In genomic region chr11:75156416-75156815, GRCm38 (mm10) we compare ENCODE assay signal across 10 mouse cellular contexts. TPM values are rescaled to one million over a fixed set of nuclear protein-coding genes. Genes with fewer than 3 reads are reported as not detected.
A peak's percentile ranks its signal among the peaks of the same experiment; 100 is the strongest.
DNase-seq lines count a peak whose midpoint lies in the region; ATAC-seq lines count a peak whose summit lies in the region.
"Had no signal": no experiment of that assay in that cellular context is flagged by ENCODE, and none has a peak within 500 bp of the region (broad histone marks: within the 10 kb centered on the region; RNA-seq: fewer than 3 reads in every experiment).

No protein-coding gene starts in this region.

- H3K4me3 ChIP-seq in heart, embryonic 10.5 days, result no peak overlapping the region
- H3K4me3 ChIP-seq in lung, embryonic 15.5 days, result no peak overlapping the region
- no peak overlapping the region for H3K4me3 ChIP-seq in heart, embryonic 12.5 days
- no peak overlapping the region for H3K4me3 ChIP-seq in neural tube, embryonic 15.5 days (replicated peaks)
- H3K4me3 ChIP-seq: myocyte had no signal

- intact Hi-C loops in heart, postnatal 14 days (cut with DNase I), result loop anchor here (2.0 kb wide), 1 partner anchor 16 kb away; no protein-coding TSS in a partner anchor

- H3K4me1 ChIP-seq in heart, embryonic 10.5 days, result peaks cover 30% of the 10 kb centered on the region
- H3K4me1 ChIP-seq in lung, embryonic 15.5 days, result peaks cover 71% of the 10 kb centered on the region
- H3K4me1 ChIP-seq in heart, embryonic 12.5 days (replicated peaks), result peaks cover 36% of the 10 kb centered on the region
- 0 out of 2 replicates have a peak, but pooled peaks cover 5% of the 10 kb centered on the region for H3K4me1 ChIP-seq in neural tube, embryonic 15.5 days

- H3K9ac ChIP-seq in lung, embryonic 15.5 days, result no peak overlapping the region
- no peak overlapping the region for H3K9ac ChIP-seq in heart, embryonic 12.5 days
- no peak overlapping the region for H3K9ac ChIP-seq in neural tube, embryonic 15.5 days (replicated peaks)

- no peaks in the 10 kb centered on the region for H3K27me3 ChIP-seq in heart, embryonic 10.5 days (ENCODE audit: insufficient read depth, poor library complexity, severe bottlenecking)
- H3K27me3 ChIP-seq in lung, embryonic 15.5 days, result no peaks in the 10 kb centered on the region
- H3K27me3 ChIP-seq in heart, embryonic 12.5 days (replicated peaks), result no peaks in the 10 kb centered on the region
- no peaks in the 10 kb centered on the region for H3K27me3 ChIP-seq in neural tube, embryonic 15.5 days (replicated peaks)

- H3K4me2 ChIP-seq in lung, embryonic 15.5 days, result no peak overlapping the region
- H3K4me2 ChIP-seq in heart, embryonic 12.5 days, result no peak overlapping the region
- H3K4me2 ChIP-seq in neural tube, embryonic 15.5 days, result no peak overlapping the region

- H3K27ac ChIP-seq in heart, embryonic 10.5 days, result peak overlapping the region; percentile 43; the same call in 1 of the 2 replicates
- peak overlapping the region; percentile 83 for H3K27ac ChIP-seq in lung, embryonic 15.5 days
- peak overlapping the region; percentile 23; the same call in 1 of the 2 replicates for H3K27ac ChIP-seq in heart, embryonic 12.5 days (ENCODE audit: poor library complexity, severe bottlenecking)
- H3K27ac ChIP-seq in neural tube, embryonic 15.5 days (replicated peaks), result peak overlapping the region; percentile 23; the same call in 1 of the 2 replicates

- ATAC-seq in lung, embryonic 15.5 days (ENCODE audit: borderline replicate concordance, extremely low read depth, low FRiP score, low TSS enrichment), result no peak
- ATAC-seq in heart, embryonic 12.5 days (ENCODE audit: insufficient number of reproducible peaks, low FRiP score), result no peak
- no peak for ATAC-seq in neural tube, embryonic 15.5 days (ENCODE audit: low FRiP score)
- ATAC-seq: forebrain, embryonic 16.5 days had no signal

- DNase-seq in heart, embryonic 10.5 days (ENCODE audit: low spot score), result no peak
- DNase-seq in heart, postnatal 14 days, result no peak
- no peak for DNase-seq in lung, postnatal 25 days (ENCODE audit: low spot score)
- no peak for DNase-seq in frontal cortex, adult 2 months (ENCODE audit: extremely low spot score in 1 of 2, low spot score in 1 of 2)

- H3K36me3 ChIP-seq in heart, embryonic 10.5 days, result peaks cover 31% of the 10 kb centered on the region
- H3K36me3 ChIP-seq in lung, embryonic 15.5 days, result peaks cover 14% of the 10 kb centered on the region; the same call in 1 of the 2 replicates
- H3K36me3 ChIP-seq in heart, embryonic 12.5 days, result peaks cover 8% of the 10 kb centered on the region; the same call in 1 of the 2 replicates
- H3K36me3 ChIP-seq in neural tube, embryonic 15.5 days, result peaks cover 15% of the 10 kb centered on the region

- WGBS in heart, embryonic 10.5 days, result 47% methylated on average over 5 of the region's 5 CpGs
- 28% methylated on average over 5 of the region's 5 CpGs for WGBS in lung, embryonic 15.5 days
- 45% methylated on average over 5 of the region's 5 CpGs for WGBS in heart, embryonic 12.5 days
- 71% methylated on average over 5 of the region's 5 CpGs for WGBS in neural tube, embryonic 15.5 days

- H3K9me3 ChIP-seq in heart, embryonic 10.5 days, result no peaks in the 10 kb centered on the region
- no peaks in the 10 kb centered on the region for H3K9me3 ChIP-seq in lung, embryonic 15.5 days
- H3K9me3 ChIP-seq in heart, embryonic 12.5 days (replicated peaks), result no peaks in the 10 kb centered on the region
- H3K9me3 ChIP-seq in neural tube, embryonic 15.5 days (replicated peaks), result no peaks in the 10 kb centered on the region

RNA-seq across cellular contexts. Expression of gene Hic1, which starts 12.9 kb away (rescaled TPM):
- 1.9 and 2.1 TPM in 2 replicates for polyA plus RNA-seq in heart, embryonic 10.5 days (2016; fragmentation: Nextera tagmentation; extraction: Ambion mirVana)
- 10 to 100 TPM; 22.7 to 26.3 TPM for total RNA-seq in heart, postnatal 14 days (2021)
- polyA plus RNA-seq in lung, embryonic 15.5 days (2015; fragmentation: Nextera tagmentation; extraction: Ambion mirVana), result 20.1 and 21.7 TPM in 2 replicates
- polyA plus RNA-seq in heart, embryonic 12.5 days (2016; fragmentation: Nextera tagmentation; extraction: Ambion mirVana), result 13.3 and 13.8 TPM in 2 replicates
- polyA plus RNA-seq in neural tube, embryonic 15.5 days (2015; fragmentation: Nextera tagmentation; extraction: Ambion mirVana), result 5.3 and 10.7 TPM in 2 replicates
- polyA plus RNA-seq in frontal cortex, adult 2 months (2012; rRNA removed), result 4.1 and 4.2 TPM in 2 replicates
- total RNA-seq: hematopoietic stem cell, adult 5-6 weeks had no signal

RNA-seq across cellular contexts. Expression of gene Ovca2, which starts 22.2 kb away (rescaled TPM):
- polyA plus RNA-seq in heart, embryonic 10.5 days (2016; fragmentation: Nextera tagmentation; extraction: Ambion mirVana), result 24.0 and 29.0 TPM in 2 replicates
- 1 to 10 TPM; 7.1 TPM for total RNA-seq in heart, postnatal 14 days (2021)
- 25.5 and 26.2 TPM in 2 replicates for polyA plus RNA-seq in lung, embryonic 15.5 days (2015; fragmentation: Nextera tagmentation; extraction: Ambion mirVana)
- polyA plus RNA-seq in heart, embryonic 12.5 days (2016; fragmentation: Nextera tagmentation; extraction: Ambion mirVana), result 19.4 and 20.5 TPM in 2 replicates
- polyA plus RNA-seq in neural tube, embryonic 15.5 days (2015; fragmentation: Nextera tagmentation; extraction: Ambion mirVana), result 12.6 and 15.4 TPM in 2 replicates
- polyA plus RNA-seq in frontal cortex, adult 2 months (2012; rRNA removed), result 17.3 and 18.5 TPM in 2 replicates

RNA-seq across cellular contexts. Expression of gene Dph1, which starts 34.6 kb away (rescaled TPM):
- 26.8 and 28.0 TPM in 2 replicates for polyA plus RNA-seq in heart, embryonic 10.5 days (2016; fragmentation: Nextera tagmentation; extraction: Ambion mirVana)
- total RNA-seq in heart, postnatal 14 days (2021), result 1 to 10 TPM; 9.9 TPM
- 20.4 and 21.0 TPM in 2 replicates for polyA plus RNA-seq in lung, embryonic 15.5 days (2015; fragmentation: Nextera tagmentation; extraction: Ambion mirVana)
- polyA plus RNA-seq in heart, embryonic 12.5 days (2016; fragmentation: Nextera tagmentation; extraction: Ambion mirVana), result 23.3 and 23.5 TPM in 2 replicates
- 13.8 and 16.2 TPM in 2 replicates for polyA plus RNA-seq in neural tube, embryonic 15.5 days (2015; fragmentation: Nextera tagmentation; extraction: Ambion mirVana)
- polyA plus RNA-seq in frontal cortex, adult 2 months (2012; rRNA removed), result 21.2 and 22.2 TPM in 2 replicates

RNA-seq across cellular contexts. Expression of gene Rtn4rl1, which starts 37.2 kb away (rescaled TPM):
- polyA plus RNA-seq in heart, embryonic 10.5 days (2016; fragmentation: Nextera tagmentation; extraction: Ambion mirVana), result 9.7 and 16.6 TPM in 2 replicates
- total RNA-seq in heart, postnatal 14 days (2021), result 10 to 100 TPM; 10.6 to 13.2 TPM
- polyA plus RNA-seq in lung, embryonic 15.5 days (2015; fragmentation: Nextera tagmentation; extraction: Ambion mirVana), result 1.8 and 3.3 TPM in 2 replicates
- 16.3 and 16.8 TPM in 2 replicates for polyA plus RNA-seq in heart, embryonic 12.5 days (2016; fragmentation: Nextera tagmentation; extraction: Ambion mirVana)
- polyA plus RNA-seq in neural tube, embryonic 15.5 days (2015; fragmentation: Nextera tagmentation; extraction: Ambion mirVana), result 12.6 and 13.7 TPM in 2 replicates
- polyA plus RNA-seq in frontal cortex, adult 2 months (2012; rRNA removed), result 25.3 and 28.1 TPM in 2 replicates

Comparison
In these comparisons a context has a peak if more than half of its experiments do, and no peak if none do; other contexts are left out.
1. H3K27ac ChIP-seq: peak in every context shown above with its lines; median percentile 83 in lung, embryonic 15.5 days; 43 in heart, embryonic 10.5 days; 23 in heart, embryonic 12.5 days; 23 in neural tube, embryonic 15.5 days.